24 mouse cellular contexts compared by ENCODE assay signal in genomic region chr13:106513669-106514068, GRCm38 (mm10).
DNase-seq lines count a peak whose midpoint lies in the region; ATAC-seq lines count a peak whose summit lies in the region.
"Had no signal": no experiment of that assay in that cellular context is flagged by ENCODE, and none has a peak within 500 bp of the region (broad histone marks: within the 10 kb centered on the region; RNA-seq: fewer than 3 reads in every experiment).

No protein-coding gene starts in this region.

- no peaks in the 10 kb centered on the region for H3K36me3 ChIP-seq in forebrain, embryonic 13.5 days (ENCODE audit: poor library complexity, severe bottlenecking)
- no peaks in the 10 kb centered on the region for H3K36me3 ChIP-seq in forebrain, embryonic 12.5 days (replicated peaks)
- H3K36me3 ChIP-seq in midbrain, embryonic 12.5 days, result no peaks in the 10 kb centered on the region
- no peaks in the 10 kb centered on the region for H3K36me3 ChIP-seq in midbrain, embryonic 10.5 days
- H3K36me3 ChIP-seq in midbrain, embryonic 16.5 days (ENCODE audit: control insufficient read depth, insufficient read depth, low read length), result no peaks in the 10 kb centered on the region
- H3K36me3 ChIP-seq: embryonic facial prominence, embryonic 13.5 days; heart, embryonic 13.5 days had no signal

- H3K27ac ChIP-seq in forebrain, embryonic 13.5 days, result no peak overlapping the region
- no peak overlapping the region for H3K27ac ChIP-seq in forebrain, embryonic 12.5 days
- H3K27ac ChIP-seq in midbrain, embryonic 12.5 days (replicated peaks), result no peak overlapping the region
- H3K27ac ChIP-seq in midbrain, embryonic 10.5 days (replicated peaks), result no peak overlapping the region
- H3K27ac ChIP-seq in midbrain, embryonic 16.5 days (ENCODE audit: low read length), result no peak overlapping the region
- H3K27ac ChIP-seq: embryonic facial prominence, embryonic 13.5 days; heart, embryonic 13.5 days; liver, embryonic 14.5 days; macrophage had no signal

- H3K4me2 ChIP-seq in forebrain, embryonic 13.5 days, result no peak overlapping the region
- H3K4me2 ChIP-seq in forebrain, embryonic 12.5 days, result no peak overlapping the region
- H3K4me2 ChIP-seq in midbrain, embryonic 12.5 days (replicated peaks), result no peak overlapping the region
- no peak overlapping the region for H3K4me2 ChIP-seq in midbrain, embryonic 16.5 days (ENCODE audit: low read length)
- H3K4me2 ChIP-seq: embryonic facial prominence, embryonic 13.5 days; heart, embryonic 13.5 days had no signal

- peak; percentile 57; the same call in 1 of the 2 replicates for ATAC-seq in forebrain, embryonic 13.5 days
- no peak for ATAC-seq in forebrain, embryonic 12.5 days (ENCODE audit: low FRiP score)
- ATAC-seq in midbrain, embryonic 12.5 days (ENCODE audit: low FRiP score, low read depth), result 0 out of 2 replicates have a peak, but pooled peaks have one; percentile 38
- ATAC-seq in midbrain, embryonic 16.5 days, result peak; percentile 80
- ATAC-seq: intestine, postnatal 0 days had no signal

- DNase-seq in midbrain, embryonic 10.5 days (ENCODE audit: low spot score), result no peak
- DNase-seq in adrenal gland, adult 8-10 months, result no peak
- DNase-seq in testis, postnatal 10 days (ENCODE audit: low spot score), result no peak
- DNase-seq: adrenal gland, postnatal 10 days; cerebellum, adult 11-12 months; cerebellum, adult 9-11 months; gastrocnemius, postnatal 10 days; heart, postnatal 10 days; kidney, adult 9 months; kidney, postnatal 10 days; layer of hippocampus, postnatal 36 days; liver; lung, adult 2 months; lung, postnatal 10 days had no signal

- WGBS in forebrain, embryonic 13.5 days, result 80% methylated on average over 4 of the region's 4 CpGs
- WGBS in forebrain, embryonic 12.5 days, result 81% methylated on average over 4 of the region's 4 CpGs
- WGBS in midbrain, embryonic 12.5 days, result 82% methylated on average over 4 of the region's 4 CpGs
- WGBS in midbrain, embryonic 10.5 days, result 87% methylated on average over 4 of the region's 4 CpGs
- 55% methylated on average over 4 of the region's 4 CpGs for WGBS in midbrain, embryonic 16.5 days

- no peak overlapping the region for H3K4me3 ChIP-seq in forebrain, embryonic 13.5 days
- H3K4me3 ChIP-seq in forebrain, embryonic 12.5 days (replicated peaks), result no peak overlapping the region
- no peak overlapping the region for H3K4me3 ChIP-seq in midbrain, embryonic 12.5 days
- H3K4me3 ChIP-seq in midbrain, embryonic 10.5 days, result no peak overlapping the region
- H3K4me3 ChIP-seq in midbrain, embryonic 16.5 days (ENCODE audit: low read depth, low read length), result no peak overlapping the region
- H3K4me3 ChIP-seq: embryonic facial prominence, embryonic 13.5 days; heart, embryonic 13.5 days had no signal

- no peaks in the 10 kb centered on the region for H3K4me1 ChIP-seq in forebrain, embryonic 13.5 days
- H3K4me1 ChIP-seq in forebrain, embryonic 12.5 days, result no peaks in the 10 kb centered on the region
- H3K4me1 ChIP-seq in midbrain, embryonic 12.5 days, result no peaks in the 10 kb centered on the region
- no peaks in the 10 kb centered on the region for H3K4me1 ChIP-seq in midbrain, embryonic 10.5 days
- H3K4me1 ChIP-seq in midbrain, embryonic 16.5 days (ENCODE audit: control insufficient read depth, insufficient read depth, low read length), result no peaks in the 10 kb centered on the region
- H3K4me1 ChIP-seq: embryonic facial prominence, embryonic 13.5 days; heart, embryonic 13.5 days had no signal

- H3K9ac ChIP-seq in forebrain, embryonic 13.5 days, result no peak overlapping the region
- no peak overlapping the region for H3K9ac ChIP-seq in forebrain, embryonic 12.5 days
- H3K9ac ChIP-seq in midbrain, embryonic 12.5 days (replicated peaks), result no peak overlapping the region
- no peak overlapping the region for H3K9ac ChIP-seq in midbrain, embryonic 16.5 days (ENCODE audit: low read depth, low read length)
- H3K9ac ChIP-seq: embryonic facial prominence, embryonic 13.5 days; heart, embryonic 13.5 days; liver, embryonic 14.5 days had no signal

- H3K27me3 ChIP-seq in forebrain, embryonic 13.5 days, result no peaks in the 10 kb centered on the region
- no peaks in the 10 kb centered on the region for H3K27me3 ChIP-seq in forebrain, embryonic 12.5 days
- no peaks in the 10 kb centered on the region for H3K27me3 ChIP-seq in midbrain, embryonic 12.5 days
- H3K27me3 ChIP-seq in midbrain, embryonic 10.5 days (ENCODE audit: low read depth, poor library complexity, severe bottlenecking), result no peaks in the 10 kb centered on the region
- H3K27me3 ChIP-seq in midbrain, embryonic 16.5 days (ENCODE audit: control insufficient read depth, insufficient read depth, low read depth, low read length), result no peaks in the 10 kb centered on the region
- H3K27me3 ChIP-seq: CH12.LX; embryonic facial prominence, embryonic 13.5 days; heart, embryonic 13.5 days had no signal

- no peaks in the 10 kb centered on the region for H3K9me3 ChIP-seq in forebrain, embryonic 13.5 days (replicated peaks)
- H3K9me3 ChIP-seq in forebrain, embryonic 12.5 days, result no peaks in the 10 kb centered on the region
- H3K9me3 ChIP-seq in midbrain, embryonic 12.5 days, result no peaks in the 10 kb centered on the region
- H3K9me3 ChIP-seq in midbrain, embryonic 10.5 days (replicated peaks), result no peaks in the 10 kb centered on the region
- no peaks in the 10 kb centered on the region for H3K9me3 ChIP-seq in midbrain, embryonic 16.5 days (replicated peaks; ENCODE audit: control insufficient read depth, low read length, poor library complexity, severe bottlenecking)
- H3K9me3 ChIP-seq: embryonic facial prominence, embryonic 13.5 days; heart, embryonic 13.5 days had no signal
